Mouse (Mus musculus) heart, adult 2 months (tissue): Measurements from ENCODE around the gene Art3. TPM values are rescaled to one million over a fixed set of nuclear protein-coding genes. Genes with fewer than 3 reads are reported as not detected.
A peak's percentile ranks its signal among the peaks of the same experiment; 100 is the strongest.

Source experiments
- DNase-seq, 2 experiments: peaks; one replicate each; pipeline ENCODE4 v3.0.0; 2021
- H3K27ac ChIP-seq: fragments of 200-600 bp; 2 replicates; pipeline ENCODE4 v1.8.1; 2022
- H3K27me3 ChIP-seq: fragments of 200-500 bp; 2 replicates; pipeline ENCODE4 v1.6.1; 2012; ENCODE audit warnings: mild to moderate bottlenecking, low read length, inconsistent platforms, mixed read lengths; ENCODE audit not compliant: control insufficient read depth, insufficient read depth
- H3K36me3 ChIP-seq: fragments of 200-500 bp; 2 replicates; pipeline ENCODE4 v1.6.1; 2012; ENCODE audit warnings: low read length, inconsistent platforms; ENCODE audit not compliant: control insufficient read depth, insufficient read depth
- H3K4me1 ChIP-seq: fragments of 200-500 bp; 2 replicates; pipeline ENCODE4 v1.6.1; 2011; ENCODE audit warnings: low read length; ENCODE audit not compliant: control insufficient read depth, insufficient read depth
- H3K4me3 ChIP-seq: fragments of 200-600 bp; 2 replicates; pipeline ENCODE4 v1.8.1; 2022
- H3K79me2 ChIP-seq: fragments of 200-500 bp; replicated peaks from 2 replicates; pipeline ENCODE4 v1.6.1; 2012; ENCODE audit warnings: mild to moderate bottlenecking, inconsistent platforms, low read length, moderate library complexity, mixed read lengths; ENCODE audit not compliant: control insufficient read depth, insufficient read depth
- H3K9ac ChIP-seq: fragments of 200-500 bp; 2 replicates; pipeline ENCODE4 v1.6.1; 2012; ENCODE audit warnings: low read depth, mild to moderate bottlenecking, control low read depth, inconsistent platforms, low read length, mixed read lengths
- CTCF ChIP-seq: fragments of 200-600 bp; IDR thresholded peaks from 2 replicates; pipeline ENCODE4 v1.8.1; 2022; ENCODE audit warnings: antibody characterized with exemption, mild to moderate bottlenecking, moderate library complexity
- EP300 ChIP-seq: fragments of 200-500 bp; IDR thresholded peaks from 2 replicates; pipeline ENCODE4 v1.6.1; 2011; ENCODE audit warnings: low read depth, low read length, control low read depth; ENCODE audit not compliant: insufficient read depth
- POLR2A ChIP-seq: fragments of 200-500 bp; IDR thresholded peaks from 2 replicates; pipeline ENCODE4 v1.6.1; 2011; ENCODE audit warnings: mild to moderate bottlenecking, low read depth, low read length, control low read depth; ENCODE audit not compliant: insufficient read depth
- WGBS: fragments of 180-500 bp; shearing (Covaris S2); methylation state at CpG from one replicate; pipeline ENCODE4 v1.1.7; 2018; 5-methylcytosine and 5-hydroxymethylcytosine counted together
- intact Hi-C: fragments of 180-260 bp; cut with DNase I; formaldehyde crosslinking; loops from one replicate; pipeline ENCODE4 v1.15.1; 2025
- polyA plus RNA-seq: library from polyadenylated mRNA; depleted of rRNA; stranded (reverse); fragments of >200 nt; gene quantifications from 2 replicates; pipeline ENCODE4 v1.2.3, GENCODE M21; 2012
- total RNA-seq, 2 experiments: library from RNA; stranded (reverse); gene quantifications; 2 replicates each; pipeline ENCODE4 v1.2.3; 2021

Gene Art3
- total and polyA plus RNA-seq, 3 experiments, result 268 to 797 (median 622) TPM

DNA sequence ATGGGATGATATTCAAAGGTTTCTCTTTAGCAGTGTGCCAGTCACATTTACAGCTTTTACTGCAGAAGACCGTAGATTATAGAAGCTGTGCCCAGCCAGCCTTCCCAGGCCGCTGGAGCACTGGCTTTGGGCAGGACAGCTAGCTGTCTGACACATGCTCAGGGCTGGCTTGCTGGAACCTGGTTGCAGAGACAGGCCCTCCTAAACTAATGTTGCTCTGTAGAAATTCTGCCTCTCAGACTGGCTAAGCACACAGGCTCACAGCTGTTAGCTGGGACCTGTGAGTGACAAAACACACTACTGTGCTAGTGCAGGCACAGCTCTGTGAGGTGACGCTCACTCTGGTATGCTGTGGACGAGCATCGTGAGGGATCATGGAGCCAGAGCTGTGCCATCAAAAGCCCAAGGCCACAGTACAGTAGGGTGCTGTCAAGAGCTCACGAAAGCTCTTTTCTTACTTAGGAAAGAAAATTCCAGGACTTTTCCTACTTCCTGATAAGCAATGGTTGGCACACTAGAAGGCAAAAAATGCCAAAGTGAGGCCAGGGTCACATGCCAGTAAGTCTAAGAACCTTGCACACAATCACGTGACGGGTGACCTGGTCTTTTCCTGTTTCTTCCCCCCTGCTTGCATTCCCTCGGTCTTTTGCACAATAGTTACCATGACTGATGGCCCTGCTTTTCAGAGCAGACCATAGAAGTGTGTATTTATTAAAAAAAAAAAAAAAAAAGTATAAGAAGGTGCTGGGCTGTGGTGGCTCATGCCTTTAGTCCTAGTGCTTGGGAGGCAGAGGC, 77.9 kb downstream of the Art3 start:
- Histone ChIP-seq H3K9ac (no peak overlapping the region), H3K27ac (peak overlapping the region; percentile 17; the same call in 1 of the 2 replicates), H3K79me2 (no peaks in the 10 kb centered on the region), H3K4me1 (no peaks in the 10 kb centered on the region), H3K36me3 (no peaks in the 10 kb centered on the region), H3K4me3 (no peak overlapping the region), H3K27me3 (no peaks in the 10 kb centered on the region)
- TF ChIP-seq EP300, result no peak
- TF ChIP-seq POLR2A, result no peak
- TF ChIP-seq CTCF, result no peak
- intact Hi-C loops, result no loop called here
- no peak for DNase-seq
- 67% methylated on average over 9 of the region's 9 CpGs for WGBS

DNA sequence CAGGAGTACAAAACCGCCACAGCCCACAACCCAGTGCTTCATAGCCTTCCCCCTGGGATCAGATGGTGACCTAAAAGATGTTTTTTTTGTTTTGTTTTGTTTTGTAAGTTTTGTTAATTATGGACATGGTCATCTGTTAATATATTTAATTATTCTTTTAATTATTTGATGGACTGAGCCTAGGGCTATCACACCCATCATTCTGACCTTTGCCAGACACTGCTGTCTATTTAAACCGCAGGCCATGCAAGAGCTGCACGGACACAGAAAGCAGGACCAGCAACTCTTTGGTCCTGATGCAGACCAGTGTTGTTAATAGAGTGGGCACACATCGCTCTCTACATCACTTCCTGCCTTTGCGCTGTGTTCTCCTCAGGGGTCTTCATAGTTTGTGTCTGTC, 78.9 kb downstream of the Art3 start:
- H3K79me2 ChIP-seq, result no peaks in the 10 kb centered on the region
- H3K4me3 ChIP-seq, result no peak overlapping the region
- no peaks in the 10 kb centered on the region for H3K4me1 ChIP-seq
- H3K27ac ChIP-seq, result no peak overlapping the region
- TF ChIP-seq POLR2A (no peak), EP300 (no peak), CTCF (no peak)
- 87% methylated on average over 5 of the region's 5 CpGs for WGBS
- intact Hi-C loops, result no loop called here
- no peaks in the 10 kb centered on the region for H3K27me3 ChIP-seq
- no peak overlapping the region for H3K9ac ChIP-seq
- DNase-seq, result no peak
- H3K36me3 ChIP-seq, result no peaks in the 10 kb centered on the region

DNA sequence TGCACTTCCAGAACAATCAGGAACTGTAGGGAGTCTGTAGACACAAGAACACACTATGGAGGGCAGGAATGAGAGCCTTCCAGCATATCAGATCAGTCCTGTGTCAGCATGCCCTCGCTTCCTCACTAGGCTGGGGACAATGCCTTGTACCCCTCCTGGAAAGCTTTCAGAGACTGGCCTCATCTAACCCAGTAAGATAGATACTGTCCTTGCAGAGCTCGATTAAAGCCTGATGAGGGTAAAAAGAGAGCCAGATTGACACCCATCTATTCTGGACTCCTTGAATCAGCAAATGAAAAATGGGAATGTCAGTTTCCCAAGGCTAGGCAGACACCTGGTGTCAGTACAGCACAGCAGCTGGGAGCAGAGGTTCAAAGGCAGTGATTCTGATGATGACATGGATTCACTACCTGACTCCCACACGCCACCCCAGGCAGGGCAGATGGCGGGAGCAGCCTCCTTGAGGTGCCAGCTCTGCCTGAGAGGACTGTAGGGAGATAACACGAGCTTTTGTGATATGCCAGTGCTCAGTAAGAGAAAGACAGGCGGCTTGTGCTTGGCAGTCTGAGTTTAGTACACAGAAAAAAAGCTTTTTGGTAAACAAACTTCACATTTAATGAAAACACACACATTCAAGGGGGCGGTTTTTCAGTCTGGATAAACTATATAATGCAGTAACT, 80.0 kb downstream of the Art3 start:
- intact Hi-C loops, result no loop called here
- WGBS, result 55% methylated on average over 7 of the region's 7 CpGs
- no peak for TF ChIP-seq CTCF
- TF ChIP-seq EP300, result no peak
- no peak for TF ChIP-seq POLR2A

DNA sequence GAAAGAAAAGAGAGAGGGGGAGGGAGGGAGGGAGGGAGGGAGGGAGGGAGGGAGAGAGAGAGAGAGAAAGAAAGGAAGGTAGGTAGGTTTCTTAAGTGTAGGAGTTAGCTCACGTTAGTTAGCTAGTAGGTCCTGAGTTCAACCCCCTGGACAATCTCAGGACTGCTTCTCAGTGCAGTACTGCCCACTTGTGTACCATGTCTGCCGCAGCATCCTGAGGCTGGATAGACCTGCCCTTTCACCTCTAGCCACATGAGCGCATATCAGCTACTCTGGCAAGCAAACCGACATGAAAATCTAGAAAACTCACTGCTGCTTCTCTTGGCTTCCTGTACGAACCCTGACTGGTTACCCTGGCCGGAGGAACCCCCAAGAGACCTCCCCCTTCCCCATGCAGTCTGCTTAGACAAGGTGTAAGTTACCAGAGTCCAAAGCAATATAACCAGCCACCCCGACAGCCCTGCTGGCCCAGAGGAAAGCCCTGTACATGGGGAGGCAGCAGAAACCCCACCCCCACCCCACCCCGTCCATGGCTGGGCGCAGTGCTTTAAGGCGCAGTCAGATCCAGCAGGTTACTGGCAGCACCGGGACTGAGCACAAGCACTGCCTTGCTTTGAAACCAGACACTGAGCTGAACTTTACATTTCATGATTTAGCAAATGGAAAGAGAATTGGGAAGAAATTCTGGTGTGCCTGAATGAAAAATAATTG, 81.8 kb downstream of the Art3 start:
- Histone ChIP-seq H3K4me3 (no peak overlapping the region), H3K27me3 (no peaks in the 10 kb centered on the region), H3K4me1 (no peaks in the 10 kb centered on the region), H3K9ac (no peak overlapping the region), H3K79me2 (no peaks in the 10 kb centered on the region), H3K27ac (no peak overlapping the region), H3K36me3 (no peaks in the 10 kb centered on the region)
- 74% methylated on average over 11 of the region's 11 CpGs for WGBS
- intact Hi-C loops, result no loop called here
- no peak for DNase-seq
- TF ChIP-seq EP300, result no peak

More for the DNA sequence above, 80.0 kb downstream of the Art3 start:
- H3K27ac ChIP-seq, result no peak overlapping the region
- no peaks in the 10 kb centered on the region for H3K36me3 ChIP-seq
- H3K27me3 ChIP-seq, result no peaks in the 10 kb centered on the region
- no peak for DNase-seq
- no peak overlapping the region for H3K9ac ChIP-seq
- no peaks in the 10 kb centered on the region for H3K79me2 ChIP-seq
- no peak overlapping the region for H3K4me3 ChIP-seq
- no peaks in the 10 kb centered on the region for H3K4me1 ChIP-seq

DNA sequence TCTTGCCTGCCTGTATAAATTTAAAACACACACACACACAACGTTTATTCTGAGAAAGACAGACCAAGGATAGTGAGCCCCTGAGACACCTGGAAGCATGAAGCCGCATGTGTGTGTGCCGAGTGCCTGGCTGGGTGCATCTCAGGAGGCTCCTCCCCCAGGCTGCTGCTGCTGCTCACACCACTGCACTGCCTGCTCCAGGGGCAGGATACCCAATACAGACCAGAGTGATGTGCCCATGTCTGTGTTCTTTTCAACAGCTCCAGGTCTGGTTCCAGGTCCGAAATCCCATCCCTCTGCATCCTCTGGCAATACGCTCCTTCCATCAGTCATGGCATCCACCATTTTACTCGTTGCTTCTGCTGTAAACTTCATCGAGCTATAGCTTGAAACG, 82.4 kb downstream of the Art3 start:
- no peak for TF ChIP-seq CTCF
- 0 out of 2 replicates have a peak, but pooled peaks have one; percentile 13 for TF ChIP-seq POLR2A
- peaks cover 2% of the 10 kb centered on the region for H3K36me3 ChIP-seq
- WGBS, result 73% methylated on average over 8 of the region's 8 CpGs

More for the DNA sequence above, 82.4 kb downstream of the Art3 start:
- Histone ChIP-seq H3K27me3 (no peaks in the 10 kb centered on the region), H3K4me3 (no peak overlapping the region), H3K27ac (no peak overlapping the region), H3K79me2 (no peaks in the 10 kb centered on the region), H3K9ac (no peak overlapping the region), H3K4me1 (no peaks in the 10 kb centered on the region)
- intact Hi-C loops, result no loop called here
- DNase-seq, result no peak
